Comparison of ENCODE assay signal across 25 mouse cellular contexts in the genomic region with DNA sequence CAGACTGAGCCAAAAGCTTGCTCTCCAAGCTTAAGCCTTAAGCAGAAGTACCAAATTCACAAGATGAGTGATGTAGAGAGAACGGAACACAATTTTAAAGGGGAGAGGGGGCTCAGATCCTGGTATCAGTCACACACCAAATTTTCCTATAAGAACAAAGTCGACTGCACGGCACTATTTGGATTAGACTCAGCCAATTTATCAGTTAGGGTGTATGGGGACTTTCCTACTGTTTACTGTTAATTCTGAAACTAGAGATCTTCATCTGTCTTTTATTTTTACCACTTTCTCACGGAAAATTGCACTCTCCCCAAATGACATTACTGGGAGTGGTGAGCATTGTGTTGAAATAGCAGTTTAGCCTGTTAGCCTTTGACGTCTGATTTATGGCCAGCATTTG.
"Had no signal": no experiment of that assay in that cellular context is flagged by ENCODE, and none has a peak within 500 bp of the region (broad histone marks: within the 10 kb centered on the region; RNA-seq: fewer than 3 reads in every experiment).

No protein-coding gene starts in this region.

- ATAC-seq: hindbrain, postnatal 0 days; intestine, embryonic 16.5 days; liver, embryonic 12.5 days had no signal

- H3K9me3 ChIP-seq: heart, embryonic 13.5 days; heart, embryonic 15.5 days; hindbrain, embryonic 13.5 days; hindbrain, embryonic 15.5 days; limb, embryonic 13.5 days; limb, embryonic 15.5 days; liver, embryonic 12.5 days had no signal

- H3K4me3 ChIP-seq: heart, adult 2 months; heart, embryonic 13.5 days; heart, embryonic 15.5 days; hindbrain, embryonic 13.5 days; hindbrain, embryonic 15.5 days; layer of hippocampus, adult 2 months; limb, embryonic 13.5 days; limb, embryonic 15.5 days; liver, embryonic 12.5 days had no signal

- DNase-seq: gastrocnemius, postnatal 14 days; gastrocnemius, postnatal 36 days; heart, adult 11 months; heart, adult 2 months; heart, postnatal 14 days; heart, postnatal 36 days; kidney, adult 11 months; kidney, adult 2 months; kidney, adult 9 months; kidney, postnatal 10 days; kidney, postnatal 4 days; layer of hippocampus, postnatal 36 days; left cerebral cortex, postnatal 4 days had no signal

- H3K27me3 ChIP-seq: heart, embryonic 13.5 days; heart, embryonic 15.5 days; hindbrain, embryonic 13.5 days; hindbrain, embryonic 15.5 days; limb, embryonic 13.5 days; limb, embryonic 15.5 days; liver, embryonic 12.5 days had no signal

- H3K4me1 ChIP-seq: hindbrain, embryonic 13.5 days; hindbrain, embryonic 15.5 days; limb, embryonic 13.5 days; limb, embryonic 15.5 days had no signal

- H3K4me2 ChIP-seq: heart, embryonic 11.5 days; heart, embryonic 13.5 days; heart, embryonic 15.5 days; hindbrain, embryonic 13.5 days; hindbrain, embryonic 15.5 days; limb, embryonic 13.5 days; limb, embryonic 15.5 days; liver, embryonic 12.5 days had no signal

- H3K9ac ChIP-seq: heart, embryonic 13.5 days; heart, embryonic 15.5 days; hindbrain, embryonic 13.5 days; hindbrain, embryonic 15.5 days; limb, embryonic 13.5 days; limb, embryonic 15.5 days; liver, embryonic 12.5 days; liver, embryonic 14.5 days had no signal

- H3K27ac ChIP-seq: heart, adult 2 months; heart, embryonic 13.5 days; heart, embryonic 15.5 days; hindbrain, embryonic 13.5 days; hindbrain, embryonic 15.5 days; hindbrain, postnatal 0 days; layer of hippocampus, adult 2 months; limb, embryonic 13.5 days; limb, embryonic 15.5 days; liver, embryonic 12.5 days; liver, embryonic 14.5 days had no signal

- H3K36me3 ChIP-seq: hindbrain, embryonic 13.5 days; hindbrain, embryonic 15.5 days had no signal
